Mouse (Mus musculus): ENCODE data around the gene Pip5kl1. TPM values are rescaled to one million over a fixed set of nuclear protein-coding genes. Genes with fewer than 3 reads are reported as not detected.
A peak's percentile ranks its signal among the peaks of the same experiment; 100 is the strongest.

Gene Pip5kl1
- polyA plus RNA-seq, 1 experiment from 2014 or later: not detected

DNA sequence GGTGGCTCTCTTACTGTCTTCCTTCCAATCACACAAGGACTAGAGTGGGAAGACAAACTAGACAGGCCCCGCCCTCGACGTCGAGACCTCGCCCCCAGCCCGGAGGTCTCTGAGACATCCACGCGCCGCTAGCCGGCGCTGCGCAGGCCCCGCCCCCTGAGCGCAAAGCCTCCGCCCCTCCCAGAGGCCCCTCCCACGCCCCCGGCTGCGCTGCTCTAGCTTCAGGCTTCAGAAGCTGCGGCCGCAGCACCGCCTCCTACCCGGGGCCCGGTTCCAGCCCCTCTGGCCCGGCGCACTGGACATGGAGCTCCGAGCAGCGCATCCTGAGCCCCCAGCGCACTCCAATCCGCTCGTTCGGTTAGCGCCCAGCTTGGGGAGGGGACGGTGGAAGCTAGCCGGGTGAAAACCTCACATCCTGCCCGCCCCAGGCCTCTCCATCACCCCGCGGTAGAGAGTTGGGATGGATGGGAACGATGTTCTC lies 12.3 kb downstream of the Pip5kl1 start, which contains the start of gene St6galnac4:
St6galnac4 (plus strand) TSS at position 225 of the 481 bp plus-strand sequence.
- peaks cover 2% of the 10 kb centered on the region; the same call in 1 of the 2 replicates for H3K4me1 ChIP-seq (replicated peaks; ENCODE audit: control insufficient read depth, insufficient read depth, low read length)
- H3K9me3 ChIP-seq (ENCODE audit: control insufficient read depth): no peaks in the 10 kb centered on the region
- H3K27ac ChIP-seq (ENCODE audit: low read depth, low read length): peak within 1 kb of the TSS; percentile 42; the same call in 1 of the 2 replicates
- no peaks in the 10 kb centered on the region for H3K36me3 ChIP-seq (ENCODE audit: control insufficient read depth, insufficient read depth)
- peak within 1 kb of the TSS; percentile 65 for H3K4me2 ChIP-seq (replicated peaks; ENCODE audit: low read depth)
- peaks cover 5% of the 10 kb centered on the region; the same call in 1 of the 2 replicates for H3K27me3 ChIP-seq (replicated peaks; ENCODE audit: control insufficient read depth, insufficient read depth, low read length)
- H3K4me3 ChIP-seq (ENCODE audit: low read depth, low read length): peak within 1 kb of the TSS; percentile 43
- 2% methylated on average over 38 of the region's 38 CpGs for WGBS
- peak; percentile 71 for TF ChIP-seq CTCF (IDR thresholded peaks at IDR 0.05; ENCODE audit: low read depth)
- peak within 1 kb of the TSS; percentile 41; the same call in 1 of the 2 replicates for H3K9ac ChIP-seq (ENCODE audit: low read depth, low read length)
- ATAC-seq: peak; percentile 51

DNA sequence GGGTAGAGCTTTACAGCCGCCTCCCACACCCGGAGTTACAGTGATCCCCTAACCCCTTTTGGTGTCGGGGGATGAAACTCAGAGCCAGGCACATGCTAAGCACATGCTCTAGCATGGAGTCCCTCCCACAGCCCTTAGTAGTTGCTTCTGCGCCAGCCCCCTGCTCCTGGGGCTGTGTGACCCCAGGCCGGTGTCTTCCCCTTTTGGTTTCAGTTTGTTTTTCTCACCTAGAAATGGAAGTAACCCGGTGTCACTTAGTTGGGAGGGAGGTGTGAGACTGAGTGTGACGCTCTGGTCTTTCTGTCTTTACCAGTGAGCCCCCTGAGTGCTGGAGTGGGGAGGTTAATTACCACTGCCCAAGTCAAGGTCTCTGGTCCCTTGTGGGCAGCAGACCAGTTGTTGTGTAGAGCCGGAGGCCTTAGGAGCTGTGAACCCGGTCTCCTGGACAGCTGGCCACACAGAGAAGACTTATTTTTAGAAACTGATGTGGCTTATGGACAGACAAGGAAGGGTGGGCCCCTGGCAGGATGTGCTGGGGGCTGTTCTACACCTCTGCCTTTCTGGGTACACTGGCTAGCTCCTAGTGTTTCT lies 13.2 kb downstream of the Pip5kl1 start:
- Histone ChIP-seq H3K4me3 (ENCODE audit: low read depth, low read length) (peak overlapping the region; percentile 43), H3K4me1 (replicated peaks; ENCODE audit: control insufficient read depth, insufficient read depth, low read length) (peaks cover 2% of the 10 kb centered on the region; the same call in 1 of the 2 replicates), H3K9ac (ENCODE audit: low read depth, low read length) (0 out of 2 replicates have a peak overlapping the region, but pooled peaks have one; percentile 41), H3K4me2 (replicated peaks; ENCODE audit: low read depth) (peak overlapping the region; percentile 65), H3K27me3 (replicated peaks; ENCODE audit: control insufficient read depth, insufficient read depth, low read length) (0 out of 2 replicates have a peak, but pooled peaks cover 4% of the 10 kb centered on the region), H3K27ac (ENCODE audit: low read depth, low read length) (no peak overlapping the region), H3K9me3 (ENCODE audit: control insufficient read depth) (no peaks in the 10 kb centered on the region), H3K36me3 (ENCODE audit: control insufficient read depth, insufficient read depth) (no peaks in the 10 kb centered on the region)
- ATAC-seq: no peak
- 55% methylated on average over 9 of the region's 9 CpGs for WGBS
- no peak for TF ChIP-seq CTCF (IDR thresholded peaks at IDR 0.05; ENCODE audit: low read depth)

DNA sequence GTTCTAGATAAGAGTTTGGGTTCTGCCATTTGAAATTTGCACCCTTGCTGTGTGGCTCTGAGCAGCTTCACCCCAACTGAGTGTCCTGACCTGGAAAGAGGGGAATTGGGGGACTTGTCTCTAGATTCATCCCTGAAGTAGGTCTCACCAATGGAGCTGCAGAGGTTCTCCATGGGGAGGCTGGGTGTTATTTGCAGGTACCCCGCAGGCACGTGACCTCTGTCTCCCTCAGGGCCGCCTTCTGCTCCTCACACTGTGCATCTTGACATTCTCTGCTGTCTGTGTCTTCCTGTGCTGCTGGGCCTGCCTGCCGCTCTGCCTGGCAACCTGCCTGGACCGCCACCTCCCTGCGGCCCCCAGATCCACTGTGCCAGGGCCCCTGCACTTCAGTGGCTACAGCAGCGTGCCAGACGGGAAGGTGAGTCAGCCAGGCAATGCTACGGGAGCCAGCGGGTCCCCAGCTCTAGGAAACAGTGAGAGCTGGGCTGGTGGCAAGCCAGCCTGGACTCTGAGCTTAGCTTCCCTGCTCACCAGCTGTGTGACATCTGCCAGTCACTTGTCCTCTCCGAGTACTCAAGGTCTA lies 14.7 kb downstream of the Pip5kl1 start:
- Histone ChIP-seq H3K4me2 (replicated peaks; ENCODE audit: low read depth) (no peak overlapping the region), H3K4me1 (replicated peaks; ENCODE audit: control insufficient read depth, insufficient read depth, low read length) (no peaks in the 10 kb centered on the region), H3K27ac (ENCODE audit: low read depth, low read length) (no peak overlapping the region), H3K36me3 (ENCODE audit: control insufficient read depth, insufficient read depth) (no peaks in the 10 kb centered on the region), H3K9me3 (ENCODE audit: control insufficient read depth) (no peaks in the 10 kb centered on the region), H3K9ac (ENCODE audit: low read depth, low read length) (no peak overlapping the region), H3K4me3 (ENCODE audit: low read depth, low read length) (no peak overlapping the region), H3K27me3 (replicated peaks; ENCODE audit: control insufficient read depth, insufficient read depth, low read length) (no peaks in the 10 kb centered on the region)
- no peak for TF ChIP-seq CTCF (IDR thresholded peaks at IDR 0.05; ENCODE audit: low read depth)
- ATAC-seq: no peak
- 59% methylated on average over 11 of the region's 11 CpGs for WGBS

DNA sequence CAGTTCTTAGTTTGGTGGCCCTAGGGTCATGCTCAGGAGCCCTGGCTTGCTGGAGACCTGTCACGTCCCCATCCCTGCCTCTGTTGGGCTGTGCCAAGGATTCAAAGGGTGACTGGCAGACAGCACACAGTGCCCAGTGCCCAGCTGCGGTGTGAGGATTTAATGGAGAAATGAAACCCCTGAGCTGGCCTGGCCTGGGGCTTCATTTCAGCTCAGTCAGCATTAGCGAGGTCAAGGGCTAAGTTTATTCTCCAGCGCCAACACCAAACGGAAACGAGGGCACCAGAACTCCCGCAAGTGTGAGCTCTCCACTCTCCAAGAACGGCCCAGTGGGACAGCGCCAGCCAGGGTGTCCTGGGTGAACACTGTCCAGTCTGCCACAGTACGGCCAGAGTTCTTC lies 15.6 kb downstream of the Pip5kl1 start:
- no peak overlapping the region for H3K9ac ChIP-seq (ENCODE audit: low read depth, low read length)
- WGBS: 81% methylated on average over 10 of the region's 10 CpGs

DNA sequence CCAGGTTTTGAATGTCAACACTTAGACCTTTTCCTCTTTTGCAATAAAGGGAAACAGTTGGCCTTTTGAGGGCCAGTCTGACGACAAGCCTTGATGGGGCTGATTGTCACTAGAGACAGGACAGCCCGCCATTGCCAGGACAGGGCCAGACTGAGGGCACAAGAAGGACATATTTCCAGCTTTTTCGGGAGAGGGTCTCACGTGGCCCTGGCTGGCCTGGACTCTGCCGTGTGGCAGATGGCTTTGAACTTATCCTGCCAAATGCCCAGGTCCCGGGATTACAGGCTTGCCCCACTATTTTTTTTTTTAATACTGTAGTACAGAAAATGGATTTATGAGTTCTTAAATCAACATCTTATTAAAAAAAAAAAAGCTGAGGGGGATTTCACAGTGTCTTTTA lies 16.7 kb downstream of the Pip5kl1 start:
- TF ChIP-seq CTCF (IDR thresholded peaks at IDR 0.05; ENCODE audit: low read depth): no peak
- WGBS: 77% methylated on average over 6 of the region's 6 CpGs
- ATAC-seq: no peak

More for the DNA sequence above, 15.6 kb downstream of the Pip5kl1 start:
- Histone ChIP-seq H3K27me3 (replicated peaks; ENCODE audit: control insufficient read depth, insufficient read depth, low read length) (no peaks in the 10 kb centered on the region), H3K9me3 (ENCODE audit: control insufficient read depth) (no peaks in the 10 kb centered on the region), H3K4me1 (replicated peaks; ENCODE audit: control insufficient read depth, insufficient read depth, low read length) (no peaks in the 10 kb centered on the region), H3K4me3 (ENCODE audit: low read depth, low read length) (no peak overlapping the region), H3K36me3 (ENCODE audit: control insufficient read depth, insufficient read depth) (peaks cover 8% of the 10 kb centered on the region; the same call in 1 of the 2 replicates), H3K4me2 (replicated peaks; ENCODE audit: low read depth) (no peak overlapping the region), H3K27ac (ENCODE audit: low read depth, low read length) (no peak overlapping the region)
- no peak for ATAC-seq
- TF ChIP-seq CTCF (IDR thresholded peaks at IDR 0.05; ENCODE audit: low read depth): no peak

DNA sequence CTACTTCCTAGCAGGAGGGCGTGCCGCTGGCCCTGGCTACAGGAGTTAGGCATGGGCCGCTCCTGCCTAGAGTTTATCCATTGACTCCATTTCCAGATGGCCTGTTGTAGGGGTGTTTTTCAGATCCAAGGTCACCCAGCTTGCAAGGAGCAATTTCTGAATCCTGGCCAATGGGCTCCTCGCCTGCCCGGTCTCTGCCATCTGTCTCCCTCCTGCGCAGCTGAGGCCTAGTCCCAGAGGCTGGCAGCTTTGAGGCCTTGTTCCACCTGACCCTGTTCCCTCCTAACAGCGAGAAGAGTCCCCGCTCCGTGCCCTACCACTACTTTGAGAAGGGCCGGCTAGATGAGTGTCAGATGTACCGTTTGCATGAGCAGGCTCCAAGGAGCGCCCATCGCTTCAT lies 22.1 kb downstream of the Pip5kl1 start:
- WGBS: 91% methylated on average over 13 of the region's 13 CpGs
- Histone ChIP-seq H3K4me1 (replicated peaks; ENCODE audit: control insufficient read depth, insufficient read depth, low read length) (no peaks in the 10 kb centered on the region), H3K9ac (ENCODE audit: low read depth, low read length) (no peak overlapping the region), H3K27me3 (replicated peaks; ENCODE audit: control insufficient read depth, insufficient read depth, low read length) (no peaks in the 10 kb centered on the region), H3K4me3 (ENCODE audit: low read depth, low read length) (no peak overlapping the region), H3K4me2 (replicated peaks; ENCODE audit: low read depth) (no peak overlapping the region), H3K9me3 (ENCODE audit: control insufficient read depth) (no peaks in the 10 kb centered on the region), H3K27ac (ENCODE audit: low read depth, low read length) (no peak overlapping the region), H3K36me3 (ENCODE audit: control insufficient read depth, insufficient read depth) (peaks cover 13% of the 10 kb centered on the region)
- no peak for TF ChIP-seq CTCF (IDR thresholded peaks at IDR 0.05; ENCODE audit: low read depth)
- no peak for ATAC-seq

More for the DNA sequence above, 16.7 kb downstream of the Pip5kl1 start:
- no peaks in the 10 kb centered on the region for H3K27me3 ChIP-seq (replicated peaks; ENCODE audit: control insufficient read depth, insufficient read depth, low read length)
- H3K4me2 ChIP-seq (replicated peaks; ENCODE audit: low read depth): no peak overlapping the region
- no peak overlapping the region for H3K4me3 ChIP-seq (ENCODE audit: low read depth, low read length)
- peaks cover 10% of the 10 kb centered on the region; the same call in 1 of the 2 replicates for H3K36me3 ChIP-seq (ENCODE audit: control insufficient read depth, insufficient read depth)
- no peak overlapping the region for H3K27ac ChIP-seq (ENCODE audit: low read depth, low read length)
- no peaks in the 10 kb centered on the region for H3K9me3 ChIP-seq (ENCODE audit: control insufficient read depth)
- no peak overlapping the region for H3K9ac ChIP-seq (ENCODE audit: low read depth, low read length)
- H3K4me1 ChIP-seq (replicated peaks; ENCODE audit: control insufficient read depth, insufficient read depth, low read length): no peaks in the 10 kb centered on the region
